Mouse (Mus musculus): ENCODE results near the gene Rassf2.

GRCm38 (mm10) chr2:132043101-132043621 is 13.1 kb upstream of the Rassf2 start:
- TF ChIP-seq EP300 (IDR thresholded peaks at IDR 0.05; ENCODE audit: low read depth) (no peak), CTCF (IDR thresholded peaks at IDR 0.05; ENCODE audit: low read depth) (no peak)
